In genomic region chr16:97752316-97752941, GRCm38 (mm10) we compare ENCODE assay signal across 19 mouse cellular contexts. TPM values are rescaled to one million over a fixed set of nuclear protein-coding genes. Genes with fewer than 3 reads are reported as not detected.
DNase-seq lines count a peak whose midpoint lies in the region; ATAC-seq and TF ChIP-seq lines count a peak whose summit lies in the region.
"Had no signal": no experiment of that assay in that cellular context is flagged by ENCODE, and none has a peak within 500 bp of the region (broad histone marks: within the 10 kb centered on the region; RNA-seq: fewer than 3 reads in every experiment).

No protein-coding gene starts in this region.

- H3K9ac ChIP-seq in heart, embryonic 12.5 days = no peak overlapping the region
- H3K9ac ChIP-seq: forebrain, postnatal 0 days; heart, embryonic 13.5 days; hindbrain, embryonic 14.5 days had no signal

- H3K36me3 ChIP-seq in small intestine, adult 2 months (ENCODE audit: control insufficient read depth, insufficient read depth, low read length) = peaks cover 30% of the 10 kb centered on the region
- H3K36me3 ChIP-seq in heart, embryonic 12.5 days = no peaks in the 10 kb centered on the region
- H3K36me3 ChIP-seq: forebrain, embryonic 10.5 days; heart, embryonic 13.5 days had no signal

- 26% methylated on average over 3 of the region's 3 CpGs for WGBS in small intestine, adult 2 months
- 55% methylated on average over 3 of the region's 3 CpGs for WGBS in heart, embryonic 12.5 days

- no peak for TF ChIP-seq CTCF in bone marrow macrophage, adult 2 months (IDR thresholded peaks at IDR 0.05; ENCODE audit: low read depth, low read length)
- no peak for TF ChIP-seq CTCF in small intestine, adult 2 months (IDR thresholded peaks at IDR 0.05; ENCODE audit: extremely low read depth, insufficient read length, insufficient replicate concordance, low read depth, low read length)

- peaks cover 26% of the 10 kb centered on the region for H3K4me1 ChIP-seq in bone marrow macrophage, adult 2 months (ENCODE audit: control insufficient read depth, insufficient read depth, low read length)
- H3K4me1 ChIP-seq in small intestine, adult 2 months (ENCODE audit: control insufficient read depth, insufficient read depth, insufficient read length, low read length) = peaks cover 43% of the 10 kb centered on the region
- peaks cover 10% of the 10 kb centered on the region for H3K4me1 ChIP-seq in heart, embryonic 12.5 days (replicated peaks)
- H3K4me1 ChIP-seq: forebrain, embryonic 10.5 days had no signal

- no peaks in the 10 kb centered on the region for H3K27me3 ChIP-seq in small intestine, adult 2 months (ENCODE audit: control insufficient read depth, insufficient read depth, low read length)
- H3K27me3 ChIP-seq in heart, embryonic 12.5 days (replicated peaks) = no peaks in the 10 kb centered on the region
- H3K27me3 ChIP-seq: heart, embryonic 13.5 days had no signal

- H3K4me2 ChIP-seq in heart, embryonic 12.5 days = no peak overlapping the region
- H3K4me2 ChIP-seq: heart, embryonic 13.5 days; hindbrain, embryonic 14.5 days had no signal

- 0 out of 2 replicates have a peak, but pooled peaks have one; percentile 41 for ATAC-seq in frontal cortex, adult (ENCODE audit: low TSS enrichment)
- ATAC-seq in heart, embryonic 12.5 days (ENCODE audit: insufficient number of reproducible peaks, low FRiP score) = no peak
- ATAC-seq: activated CD4-positive, CD25-positive, alpha-beta regulatory T cell, adult 4 months; forebrain, postnatal 0 days had no signal

- no peak overlapping the region for H3K4me3 ChIP-seq in bone marrow macrophage, adult 2 months (ENCODE audit: insufficient read depth, low read length)
- H3K4me3 ChIP-seq in small intestine, adult 2 months (ENCODE audit: low read depth, low read length) = no peak overlapping the region
- H3K4me3 ChIP-seq in heart, embryonic 12.5 days = no peak overlapping the region
- H3K4me3 ChIP-seq: forebrain, embryonic 10.5 days; gastrocnemius, adult 2 months; heart, embryonic 13.5 days had no signal

- no peak for TF ChIP-seq POLR2A in bone marrow macrophage, adult 2 months (IDR thresholded peaks at IDR 0.05; ENCODE audit: borderline replicate concordance, low read depth, low read length)
- no peak for TF ChIP-seq POLR2A in small intestine, adult 2 months (IDR thresholded peaks at IDR 0.05; ENCODE audit: low read depth, low read length)

- DNase-seq in frontal cortex, postnatal 14 days (ENCODE audit: low spot score in 2 of 2) = no peak
- peak; percentile 91 for DNase-seq in 416B (ENCODE audit: low read depth)
- no peak for DNase-seq in spleen, adult 18-20 months
- DNase-seq: cerebellum, adult 11 months; forebrain, postnatal 0 days; liver; midbrain, embryonic 14.5 days; thymus, postnatal 14 days had no signal

- peak overlapping the region; percentile 5; the same call in 1 of the 2 replicates for H3K27ac ChIP-seq in bone marrow macrophage, adult 2 months (ENCODE audit: insufficient read depth, low read depth, low read length)
- H3K27ac ChIP-seq in small intestine, adult 2 months (ENCODE audit: insufficient read depth, low read depth, low read length) = peak overlapping the region; percentile 76
- no peak overlapping the region for H3K27ac ChIP-seq in heart, embryonic 12.5 days (ENCODE audit: poor library complexity, severe bottlenecking)
- H3K27ac ChIP-seq: forebrain, embryonic 10.5 days; gastrocnemius, adult 2 months; heart, embryonic 13.5 days; hindbrain, embryonic 14.5 days; kidney, postnatal 0 days; macrophage had no signal

- no peaks in the 10 kb centered on the region for H3K9me3 ChIP-seq in heart, embryonic 12.5 days (replicated peaks)
- H3K9me3 ChIP-seq: forebrain, embryonic 10.5 days; heart, embryonic 13.5 days had no signal

RNA-seq across cellular contexts. Expression of gene Ripk4, which starts 11.2 kb away (rescaled TPM):
- not detected in 2 replicates for polyA plus RNA-seq in bone marrow macrophage, adult 2 months (2012; ENCODE audit: insufficient read depth, insufficient read length, missing spikeins)
- 12.5 and 12.6 TPM in 2 replicates for polyA plus RNA-seq in small intestine, adult 2 months (2012; rRNA removed)
- polyA plus RNA-seq in heart, embryonic 12.5 days (2016; fragmentation: Nextera tagmentation; extraction: Ambion mirVana) = 2.3 and 2.7 TPM in 2 replicates
- polyA plus RNA-seq: macrophage had no signal
